Mouse (Mus musculus) kidney, postnatal 14 days (tissue): ENCODE data around the gene Nrp1.

Experiments used
- DNase-seq: peaks from one replicate; pipeline ENCODE4 v3.0.0; 2022; ENCODE audit warnings: mixed read lengths

The Nrp1 gene

DNA sequence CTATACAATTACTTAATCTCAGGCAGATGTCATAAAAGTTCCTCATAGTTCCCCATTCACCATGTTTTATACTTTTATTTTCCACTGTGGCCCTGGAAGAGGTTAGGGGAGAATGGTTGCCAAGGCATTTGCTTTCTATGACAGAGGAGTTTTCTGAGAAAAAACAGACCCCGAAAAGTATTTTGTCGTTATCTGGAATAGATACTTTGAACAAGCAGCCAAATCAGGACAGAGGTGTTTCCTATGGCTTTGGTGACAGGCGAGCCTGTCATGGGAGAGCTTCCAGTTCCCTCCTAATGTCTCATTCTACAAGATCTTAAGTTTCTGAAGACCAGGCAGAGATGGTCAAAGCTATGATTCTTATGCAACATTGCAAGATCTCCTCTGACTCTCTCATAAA is 13.4 kb downstream of the Nrp1 start:
- no peak for DNase-seq

GRCm38 (mm10) chr8:128372724-128373123 is 14.3 kb downstream of the Nrp1 start:
- no peak for DNase-seq

- DNase-seq = no peak
Observed at GRCm38 (mm10) chr8:128373418-128373817, 15.0 kb downstream of the Nrp1 start.

GRCm38 (mm10) chr8:128375291-128375690 is 16.9 kb downstream of the Nrp1 start:
- no peak for DNase-seq

GRCm38 (mm10) chr8:128383176-128383575 is 24.8 kb downstream of the Nrp1 start:
- no peak for DNase-seq

DNA sequence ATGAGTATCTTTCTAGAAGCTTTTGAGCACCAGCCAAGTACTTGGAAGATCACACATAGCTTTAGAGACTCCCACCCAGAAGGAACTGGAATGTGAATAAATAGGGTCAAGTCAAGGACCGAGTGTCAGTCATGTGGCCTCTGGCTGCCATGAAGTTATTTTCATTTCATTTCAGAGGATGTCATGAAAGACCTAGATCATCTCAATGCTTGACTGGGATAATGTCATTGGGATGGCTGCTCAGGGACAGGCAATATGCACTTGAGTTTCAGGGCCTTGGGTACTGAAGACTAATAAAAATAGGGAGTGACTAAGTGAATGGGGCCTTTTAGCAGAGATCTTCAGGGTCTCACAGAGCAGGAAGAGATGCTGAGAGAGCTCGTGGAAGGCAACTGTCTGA is 26.0 kb downstream of the Nrp1 start:
- no peak for DNase-seq

- no peak for DNase-seq
Observed at GRCm38 (mm10) chr8:128384921-128385332, 26.5 kb downstream of the Nrp1 start.

DNA sequence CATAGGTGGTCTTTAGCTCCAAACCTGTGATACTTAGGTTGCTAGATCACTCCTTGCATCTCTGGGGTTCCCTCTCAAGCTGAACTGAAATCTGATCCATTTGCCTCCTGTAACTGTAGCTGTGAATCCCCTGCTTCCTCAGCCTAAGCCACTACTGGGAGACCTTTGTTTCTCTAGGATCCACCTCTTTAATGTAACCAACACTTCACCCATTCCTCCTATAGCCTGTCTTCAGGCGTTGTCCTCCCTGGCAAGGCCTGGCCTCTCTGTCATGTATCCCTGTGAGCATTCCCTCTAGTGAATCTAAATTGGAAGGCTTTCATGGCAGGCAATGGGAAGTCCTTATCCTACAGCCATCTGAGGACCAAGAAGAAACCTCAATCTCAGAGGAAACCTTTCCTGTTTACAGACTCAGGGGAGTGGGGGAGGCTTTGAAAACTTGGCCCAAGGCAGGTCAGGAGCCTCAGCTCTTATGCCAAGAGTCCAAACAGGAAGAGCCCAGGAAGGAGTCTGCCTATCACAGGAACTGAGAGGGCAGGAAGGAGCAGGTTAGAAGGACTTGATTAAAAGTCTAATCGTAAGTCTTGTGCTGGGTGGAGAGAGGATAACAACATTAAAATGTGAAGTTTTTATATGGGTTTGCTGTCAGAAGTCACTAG is 28.7 kb downstream of the Nrp1 start:
- DNase-seq = peak; percentile 72

- no peak for DNase-seq
Observed at GRCm38 (mm10) chr8:128390759-128391158, 32.4 kb downstream of the Nrp1 start.

DNA sequence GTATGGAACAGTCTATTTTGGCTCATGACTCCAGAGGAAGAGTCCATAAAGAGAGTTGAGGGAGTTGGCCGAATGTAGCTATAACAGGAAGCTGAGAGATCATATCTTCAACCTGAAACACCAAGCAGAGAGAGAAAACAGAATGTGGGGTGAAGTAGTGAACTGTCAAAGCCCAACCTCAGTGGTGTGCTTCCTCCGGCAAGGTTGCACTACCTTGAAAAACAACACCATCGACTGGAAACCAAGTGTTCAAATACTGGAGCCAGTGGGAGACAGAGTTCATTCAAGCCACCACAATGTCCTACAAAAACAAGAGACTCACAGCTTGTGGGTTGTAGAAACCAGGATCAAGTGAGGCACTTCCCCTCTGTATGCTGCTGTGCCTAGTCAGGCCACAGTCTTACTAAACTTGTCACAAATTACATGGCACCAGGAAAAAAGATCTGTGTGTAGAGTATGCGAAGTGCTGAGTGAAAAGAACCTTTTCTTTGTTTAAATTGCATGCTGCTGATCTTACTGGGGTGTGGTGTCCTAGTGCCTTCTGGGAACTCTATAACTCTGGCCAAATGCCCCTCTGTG is 32.9 kb downstream of the Nrp1 start:
- DNase-seq = no peak

- DNase-seq = no peak
Observed at GRCm38 (mm10) chr8:128394671-128395193, 36.3 kb downstream of the Nrp1 start.

GRCm38 (mm10) chr8:128396968-128397367 is 38.6 kb downstream of the Nrp1 start:
- no peak for DNase-seq

DNA sequence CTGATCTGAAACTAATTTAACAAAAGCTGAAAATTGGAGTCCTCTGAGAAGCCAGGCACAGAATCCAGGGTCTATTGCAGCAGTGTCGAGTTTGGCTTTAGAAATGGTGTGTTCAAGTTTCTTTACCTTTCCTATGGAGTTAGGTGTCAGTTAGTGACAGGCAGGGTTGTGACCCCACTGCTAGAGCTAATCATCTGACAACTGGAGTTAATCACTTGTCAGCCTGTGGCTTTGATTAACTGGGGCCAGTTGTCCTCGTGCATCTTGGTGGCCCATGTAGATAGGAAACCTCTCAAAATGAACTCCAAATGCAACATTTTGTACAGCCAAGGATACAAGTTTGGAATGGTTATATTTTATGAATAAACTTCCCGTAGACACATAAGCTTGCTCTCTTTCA is 39.0 kb downstream of the Nrp1 start:
- DNase-seq = no peak

GRCm38 (mm10) chr8:128398472-128399091 is 40.2 kb downstream of the Nrp1 start:
- DNase-seq = no peak

DNA sequence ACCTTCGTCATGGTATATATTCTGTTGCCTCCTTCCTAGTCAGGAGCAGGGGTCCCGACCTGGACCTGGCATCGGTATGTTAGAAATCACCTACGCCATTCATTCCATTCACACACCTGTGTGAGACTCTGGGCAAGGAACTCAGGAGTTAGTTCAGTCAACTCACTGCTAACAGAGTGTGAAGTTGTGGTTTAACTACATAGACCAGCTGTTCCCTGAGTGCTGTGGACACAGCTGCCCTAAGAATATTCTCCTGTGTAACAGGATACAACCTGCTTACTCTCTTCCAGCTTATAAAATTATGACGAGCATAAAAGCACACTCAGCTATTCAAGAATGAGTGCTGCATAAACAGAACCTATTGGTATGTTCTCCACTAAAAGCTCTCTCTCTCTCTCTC is 41.9 kb downstream of the Nrp1 start:
- no peak for DNase-seq

DNA sequence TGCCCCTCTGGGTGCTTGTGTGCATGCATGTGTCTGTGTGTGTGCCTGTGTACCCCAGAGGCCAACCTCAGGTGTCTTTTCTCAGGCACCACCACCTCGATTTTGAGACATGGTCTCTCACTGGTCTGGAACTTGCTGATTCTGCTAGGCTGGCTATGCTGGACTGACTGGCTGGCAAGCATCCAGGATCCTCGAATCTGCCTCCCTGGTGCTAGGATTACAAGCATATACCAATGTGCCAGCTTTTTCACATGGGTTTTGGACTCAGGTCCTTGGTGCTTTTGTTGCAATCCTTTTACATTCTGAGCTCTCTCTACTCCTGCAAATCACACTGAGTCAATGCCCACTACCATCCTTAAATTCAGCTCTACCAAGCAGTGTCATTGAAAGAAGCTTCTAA is 46.5 kb downstream of the Nrp1 start:
- peak; percentile 37 for DNase-seq

- no peak for DNase-seq
Observed at GRCm38 (mm10) chr8:128413381-128413780, 55.0 kb downstream of the Nrp1 start.

DNA sequence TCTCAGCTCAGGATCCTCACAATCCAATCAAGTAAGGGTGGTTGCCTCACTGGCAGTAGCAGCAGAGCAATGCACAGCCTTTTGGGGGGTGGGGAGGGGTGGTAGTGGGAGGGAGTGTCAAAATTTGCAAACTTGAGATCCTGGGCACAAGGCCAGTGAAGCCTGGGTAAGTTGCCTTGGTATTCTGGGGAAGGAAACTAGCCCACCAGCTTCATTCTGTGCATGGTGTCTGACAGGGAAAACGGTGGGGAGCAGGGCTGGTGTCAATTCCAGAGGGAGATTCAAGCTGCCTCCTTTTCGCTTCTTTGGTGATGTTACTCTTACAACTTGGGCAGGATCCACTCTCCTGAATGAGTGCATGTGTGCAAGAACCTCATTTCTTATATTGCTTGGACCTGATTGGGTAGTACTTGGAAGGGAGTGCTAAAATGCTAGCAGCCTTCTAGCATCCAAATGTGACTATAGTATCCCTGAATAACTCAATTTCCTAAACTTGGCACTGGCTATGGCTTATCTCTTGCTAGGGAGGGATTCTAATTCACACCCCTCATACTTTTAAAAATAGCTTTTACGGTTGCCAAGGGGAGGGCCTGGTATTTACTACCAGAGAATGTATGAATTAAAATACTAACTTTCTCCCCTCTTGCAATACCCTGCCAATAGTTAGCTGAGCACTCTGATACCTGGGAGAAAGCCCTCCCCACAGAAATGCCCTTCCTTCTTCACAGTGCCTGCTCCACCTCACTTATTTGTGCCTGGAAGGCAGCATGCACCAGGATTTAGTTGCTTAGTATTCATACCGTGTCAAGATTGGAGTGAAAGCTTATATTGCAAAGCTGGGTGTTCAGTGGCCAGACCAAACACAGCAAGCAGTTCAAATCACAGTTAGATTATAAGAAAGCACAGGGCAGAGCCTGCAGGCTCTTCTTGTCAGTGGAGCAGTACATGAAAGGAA is 57.6 kb downstream of the Nrp1 start:
- DNase-seq = peak; percentile 24

GRCm38 (mm10) chr8:128416896-128417295 is 58.5 kb downstream of the Nrp1 start:
- no peak for DNase-seq

- DNase-seq = no peak
Observed at GRCm38 (mm10) chr8:128417956-128418796, 59.8 kb downstream of the Nrp1 start.

DNA sequence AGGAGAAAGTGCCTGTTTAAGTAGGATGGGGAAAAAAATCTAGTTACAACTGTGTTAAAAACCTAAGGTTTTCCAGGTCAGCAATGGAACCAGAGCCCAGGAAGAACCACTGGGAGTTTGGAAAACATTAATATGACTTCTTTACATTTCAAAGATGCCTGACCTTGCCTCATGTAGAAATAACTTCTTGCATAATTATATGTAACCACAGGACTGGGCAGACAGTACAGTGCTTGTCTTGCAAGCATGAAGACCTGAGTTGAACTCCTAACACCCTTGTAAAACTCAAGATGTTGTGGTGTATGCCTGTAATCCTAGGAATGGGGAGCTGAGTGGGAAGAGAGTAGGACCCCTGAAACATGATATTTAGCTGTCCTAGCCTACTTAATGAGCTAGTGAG is 61.6 kb downstream of the Nrp1 start:
- no peak for DNase-seq

DNA sequence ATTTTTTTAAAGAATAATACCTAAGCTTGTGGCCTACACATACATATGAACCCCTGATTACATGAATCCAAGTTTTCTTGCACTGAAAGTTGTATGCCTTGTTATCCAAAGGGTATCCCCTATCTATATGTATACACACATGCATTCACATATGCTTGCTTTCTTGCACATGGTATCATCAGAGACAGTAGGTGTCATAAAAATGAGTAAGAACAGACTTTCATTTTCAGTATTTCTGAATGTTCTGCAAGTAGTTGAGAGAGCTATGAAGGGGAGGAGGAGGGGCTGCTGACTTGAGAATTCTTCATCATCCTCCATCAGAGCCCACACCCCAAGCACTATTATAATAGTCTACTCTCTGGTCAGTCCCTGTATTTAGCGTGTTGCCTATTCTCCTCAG is 62.0 kb downstream of the Nrp1 start:
- no peak for DNase-seq
